Mouse (Mus musculus): ENCODE results near the gene Unc5c. TPM values are rescaled to one million over a fixed set of nuclear protein-coding genes. Genes with fewer than 3 reads are reported as not detected.
A peak's percentile ranks its signal among the peaks of the same experiment; 100 is the strongest.

Unc5c gene
- total RNA-seq, 2 experiments from 2014 or later: 43.7 to 47.0 TPM

DNA sequence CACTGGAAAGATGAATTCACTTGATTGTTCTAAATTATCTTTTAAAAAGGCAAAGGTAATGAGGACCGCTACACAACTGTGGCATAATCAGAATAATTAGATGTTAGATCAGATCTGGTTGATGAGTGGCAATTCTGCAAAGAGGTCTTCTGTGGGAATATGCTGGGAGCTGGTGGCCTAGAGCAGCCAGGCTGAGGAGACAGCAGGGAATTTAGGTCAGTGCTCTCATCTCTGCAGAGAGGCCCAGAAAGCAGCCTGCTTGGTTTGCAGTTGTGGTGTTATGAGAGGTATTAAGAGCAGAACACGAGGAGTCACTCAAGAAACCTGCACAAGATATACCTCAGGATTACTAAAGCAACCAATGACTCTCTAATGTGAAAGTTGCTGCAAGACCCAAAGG, 133.9 kb downstream of the Unc5c start:
- no peak for DNase-seq

DNA sequence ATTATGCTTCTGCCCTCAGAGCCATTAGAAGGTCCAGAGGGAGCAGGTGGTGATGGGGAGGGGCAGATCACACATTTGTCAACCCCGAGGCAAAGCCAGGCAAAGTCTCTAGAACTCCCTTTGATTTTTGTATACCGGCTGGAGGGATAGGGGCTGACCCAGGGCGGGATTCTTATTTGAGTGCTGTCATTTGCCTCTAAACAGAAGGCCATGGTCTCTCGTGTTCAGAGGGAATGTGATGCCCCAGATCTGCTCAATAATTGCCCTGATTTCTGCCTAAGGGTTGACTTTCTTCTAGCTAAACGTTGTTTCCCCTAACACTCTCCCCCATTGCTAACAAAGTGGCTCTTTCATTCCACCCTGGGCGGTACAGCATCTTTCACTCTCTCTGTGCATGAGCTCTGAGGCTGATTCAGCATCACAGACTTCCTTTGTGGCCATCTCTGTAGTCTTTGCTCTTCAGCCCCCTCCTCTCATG, 136.1 kb downstream of the Unc5c start:
- DNase-seq: peak in 1 of 2 experiments; percentile 29

DNA sequence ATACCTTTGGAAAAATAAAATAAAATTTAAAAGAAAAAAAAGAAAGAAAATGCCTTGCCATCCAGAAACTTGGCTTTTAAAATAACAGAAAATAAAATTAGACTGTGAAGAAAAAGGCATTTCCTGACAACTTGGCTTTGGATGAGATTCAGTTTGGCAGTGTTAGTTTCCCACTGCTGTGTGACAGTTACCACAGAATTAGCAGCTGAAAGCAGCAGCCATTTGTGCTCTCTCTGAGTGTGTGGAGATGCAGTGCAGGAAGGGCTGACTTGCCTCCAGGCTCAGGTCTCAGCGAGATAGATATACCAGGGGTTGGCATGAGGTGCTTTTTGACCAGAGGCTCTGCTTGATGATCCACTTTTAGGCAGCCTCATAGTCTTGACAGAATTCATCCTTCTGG, 151.7 kb downstream of the Unc5c start:
- DNase-seq: peak in 1 of 2 experiments; percentile 24

DNA sequence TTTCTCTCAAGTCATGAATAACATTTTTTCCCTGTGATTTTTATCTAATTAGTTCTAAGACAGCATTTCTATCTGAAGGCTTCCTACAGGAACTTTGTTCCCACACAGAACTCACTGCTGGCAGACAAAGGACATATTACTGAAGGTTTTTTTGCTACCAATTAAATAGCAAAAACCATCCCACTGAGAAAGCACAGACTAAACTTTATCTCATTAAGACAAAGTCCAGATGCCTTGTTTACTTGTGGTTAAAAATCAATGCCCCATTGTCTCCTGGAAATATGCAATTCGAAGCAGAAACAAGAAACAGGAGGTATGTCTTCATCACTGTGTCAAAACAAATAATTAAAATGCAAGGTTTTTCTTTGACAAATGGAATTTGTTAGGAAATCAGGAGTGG, 153.7 kb downstream of the Unc5c start:
- DNase-seq: no peak

DNA sequence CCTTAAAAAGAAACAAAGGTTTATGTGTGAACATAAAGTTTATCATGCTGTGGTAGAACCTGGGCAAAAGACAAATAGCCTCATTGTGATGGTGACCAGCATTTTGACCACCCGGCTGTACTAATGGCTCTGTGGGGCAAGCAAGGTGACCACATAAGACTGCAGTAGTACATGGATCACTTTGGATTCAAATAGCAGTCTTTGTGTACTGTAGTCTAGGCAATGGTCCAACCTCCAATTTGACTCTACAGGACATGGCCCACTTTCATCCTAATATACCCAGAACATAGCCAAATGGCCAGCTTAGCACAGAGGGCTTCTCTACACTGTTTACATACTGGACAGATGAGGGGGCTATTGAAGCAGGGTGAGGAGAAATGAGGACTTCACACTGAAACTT, 156.5 kb downstream of the Unc5c start:
- no peak for DNase-seq

DNA sequence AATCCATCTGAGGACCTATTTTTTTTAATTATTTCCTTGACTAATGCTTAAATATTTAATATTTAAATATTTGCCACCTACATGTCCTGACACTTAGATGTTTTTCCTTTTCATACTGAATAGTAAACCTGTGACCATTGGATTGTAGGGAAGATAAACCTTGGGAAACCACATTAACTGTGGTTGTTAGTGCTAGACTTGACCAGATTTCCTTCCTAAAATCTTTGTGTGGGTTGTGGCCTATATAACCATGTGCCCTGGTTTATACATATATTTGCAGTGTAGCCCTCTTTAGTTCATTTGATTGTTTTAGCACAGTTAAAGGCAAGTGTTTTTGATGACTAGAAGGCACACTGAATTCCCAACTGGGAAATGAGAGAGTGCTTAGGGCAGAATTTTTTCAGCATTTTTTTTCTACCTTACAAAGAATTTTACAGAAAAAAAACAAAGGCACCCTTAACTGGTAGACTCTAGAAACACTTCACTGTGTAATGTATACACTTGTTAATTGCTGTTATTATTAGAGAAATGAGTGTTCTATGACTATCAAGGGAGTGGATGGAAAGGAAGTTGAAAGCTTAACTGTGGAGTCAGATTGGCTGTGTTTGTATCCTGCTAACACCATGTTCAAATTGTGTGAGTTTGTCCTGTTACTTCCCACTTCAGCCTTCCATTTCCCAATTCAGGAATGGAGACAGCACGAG, 162.1 kb downstream of the Unc5c start:
- no peak for DNase-seq

DNA sequence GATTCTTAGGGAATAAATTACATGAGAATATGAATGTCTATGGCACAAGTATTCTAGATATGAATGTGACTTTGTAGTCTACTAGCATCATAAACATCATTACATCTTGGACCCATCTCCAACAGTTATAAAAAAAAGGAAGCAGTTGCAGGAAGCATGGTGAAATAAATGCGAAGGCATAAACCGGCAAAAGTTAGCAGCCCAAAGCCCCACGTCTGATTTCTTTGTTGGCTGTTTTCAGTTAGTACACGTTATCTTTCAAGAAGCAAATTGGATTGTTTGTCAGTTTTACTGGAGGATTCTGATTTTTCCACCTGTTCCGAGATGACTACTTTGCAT, 162.6 kb downstream of the Unc5c start:
- no peak for DNase-seq

DNA sequence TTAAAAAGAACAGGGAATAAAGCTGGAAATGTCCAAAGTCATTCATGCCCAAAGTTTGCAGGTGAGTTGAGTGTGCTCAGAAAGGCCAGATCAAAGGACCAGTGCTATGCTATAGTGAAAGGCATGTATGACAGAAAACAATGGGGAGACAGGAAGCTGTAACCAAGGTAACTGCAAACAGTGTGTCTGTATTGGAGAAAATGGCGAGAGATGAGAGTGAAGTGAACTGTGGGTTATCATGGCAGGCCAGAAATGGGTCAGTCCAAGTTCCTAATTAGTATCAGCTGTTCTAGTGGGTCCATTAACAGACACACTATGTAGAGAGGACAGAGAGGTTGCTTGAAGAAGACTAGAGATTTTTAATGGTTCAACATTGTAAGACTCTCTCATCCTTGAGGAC, 164.4 kb downstream of the Unc5c start:
- DNase-seq: no peak

DNA sequence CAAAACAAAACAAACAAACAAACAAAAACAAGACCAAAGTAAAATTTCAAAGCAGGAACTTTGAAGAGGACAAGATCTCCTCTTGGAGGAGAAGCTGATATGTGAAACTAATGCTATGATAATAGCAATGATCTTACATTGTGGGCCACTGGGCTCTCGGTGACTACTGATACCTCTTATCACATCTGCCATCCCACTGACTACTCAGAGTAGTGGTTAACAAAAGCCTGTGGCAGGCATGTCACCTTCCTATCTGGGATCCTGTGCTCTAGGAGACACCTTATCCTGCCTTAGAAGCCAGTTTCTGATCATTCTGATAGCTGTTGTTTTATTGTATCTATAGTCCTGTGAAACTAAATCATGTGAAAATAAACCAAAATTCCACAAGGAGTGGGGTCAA, 172.9 kb downstream of the Unc5c start:
- DNase-seq: no peak

DNA sequence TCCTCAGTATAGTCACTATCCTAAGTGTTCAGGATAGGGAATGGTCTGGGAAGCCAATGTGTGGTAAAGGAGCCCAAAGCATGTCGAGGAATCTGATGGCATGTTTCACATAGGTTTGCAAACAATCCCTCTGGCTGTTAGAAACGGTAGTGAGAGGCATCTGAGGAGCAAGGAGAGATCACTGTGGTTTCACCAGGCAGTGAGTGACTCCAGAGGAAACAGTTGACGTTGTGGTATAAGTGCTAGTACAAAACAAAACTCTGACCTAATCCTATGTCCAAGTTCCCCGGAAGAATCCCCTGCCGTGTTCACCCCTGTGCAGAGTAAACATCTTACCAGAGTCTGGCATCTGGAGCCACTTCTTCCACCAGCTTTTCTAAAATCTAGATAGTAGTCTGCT, 179.2 kb downstream of the Unc5c start:
- DNase-seq: no peak

DNA sequence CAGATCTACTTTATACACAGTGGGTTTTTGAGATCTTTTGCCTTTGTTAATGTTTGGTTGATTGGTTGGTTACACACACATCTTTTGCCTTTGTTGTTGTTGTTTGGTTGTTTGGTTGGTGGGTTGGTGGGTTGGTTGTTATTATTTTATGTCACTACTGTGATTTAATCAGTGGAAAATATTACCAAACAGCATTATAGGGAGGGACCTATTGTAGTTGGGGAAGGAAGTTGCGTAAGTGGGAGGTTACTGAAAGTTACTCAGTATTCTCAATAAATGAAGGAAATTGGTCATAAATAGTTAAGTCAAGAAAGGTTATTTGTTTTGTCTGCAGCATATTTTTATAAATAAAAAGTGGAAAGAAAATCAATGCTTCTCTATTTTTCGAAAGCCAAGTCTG, 181.6 kb downstream of the Unc5c start:
- no peak for DNase-seq

DNA sequence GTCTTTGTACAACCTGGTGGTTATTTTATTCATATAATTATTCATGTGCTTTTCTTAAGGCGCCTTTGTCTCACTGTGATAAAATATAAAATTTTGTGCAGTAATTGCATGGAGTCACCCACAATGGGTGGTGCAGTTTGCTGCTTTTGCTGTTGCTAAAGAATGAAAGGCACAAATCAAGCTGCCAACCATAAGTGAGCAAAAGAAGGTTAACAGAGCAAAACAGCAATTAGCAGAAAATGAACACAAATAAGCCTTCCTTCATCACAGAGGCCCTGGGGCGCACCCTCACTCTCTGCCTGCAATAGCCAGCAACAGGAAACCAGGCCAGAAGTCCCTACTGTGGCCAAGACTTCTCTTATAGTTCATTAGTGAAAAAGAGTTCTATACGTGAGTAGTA, 185.6 kb downstream of the Unc5c start:
- DNase-seq: no peak

DNA sequence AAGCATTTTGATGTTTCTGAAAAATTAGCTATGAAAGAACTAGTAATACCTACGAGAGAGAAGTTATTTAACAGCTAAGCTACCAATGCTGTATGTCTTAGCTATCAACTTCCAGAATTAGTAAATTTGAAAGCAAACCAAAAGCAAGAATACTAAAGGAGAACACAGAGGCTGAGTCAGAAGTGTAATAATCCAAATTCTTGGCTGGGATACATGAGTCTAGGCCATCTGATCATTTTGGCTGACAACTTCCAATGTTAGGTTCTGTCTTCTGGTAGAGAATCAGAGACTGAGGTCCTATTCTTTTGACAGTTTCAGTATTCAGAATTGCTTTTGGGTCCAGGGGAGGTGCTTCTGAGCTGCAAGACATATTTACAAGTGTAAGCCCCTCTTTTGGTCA, 188.9 kb downstream of the Unc5c start:
- no peak for DNase-seq

DNA sequence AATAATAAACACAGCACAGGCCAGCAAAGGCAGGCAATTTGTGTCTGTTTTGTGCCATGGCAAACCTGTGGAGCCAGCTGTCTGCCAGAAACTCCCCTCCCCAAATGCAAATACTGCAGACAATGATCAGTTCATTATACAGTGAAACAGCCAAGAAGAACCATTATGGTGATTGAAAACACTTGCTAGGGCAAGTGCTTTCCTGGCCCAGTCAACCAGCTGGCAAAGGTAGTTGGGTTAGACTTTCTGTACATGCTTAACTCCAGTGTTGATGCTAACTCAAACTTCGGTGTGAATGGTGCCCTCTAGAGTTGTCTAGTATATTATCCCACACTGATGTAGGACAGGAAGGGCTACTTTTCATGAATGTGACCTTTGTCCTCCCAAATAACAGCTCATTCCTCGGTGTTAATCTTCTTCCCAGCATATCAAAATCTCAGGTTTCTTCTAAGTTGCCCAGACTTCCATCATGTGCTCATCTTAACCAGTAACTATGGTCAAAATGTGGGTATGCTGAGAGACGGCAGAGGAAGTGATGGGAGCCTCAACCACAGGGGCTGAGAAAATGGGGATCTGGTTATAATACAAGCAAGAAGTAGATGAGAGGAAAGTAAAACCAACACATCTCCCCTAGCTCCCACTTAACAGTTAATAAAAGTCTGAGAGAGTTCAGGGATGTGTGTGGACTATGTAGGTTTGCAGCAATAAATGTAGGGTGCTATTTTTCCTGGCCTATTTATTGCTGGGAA, 194.2 kb downstream of the Unc5c start:
- no peak for DNase-seq

DNA sequence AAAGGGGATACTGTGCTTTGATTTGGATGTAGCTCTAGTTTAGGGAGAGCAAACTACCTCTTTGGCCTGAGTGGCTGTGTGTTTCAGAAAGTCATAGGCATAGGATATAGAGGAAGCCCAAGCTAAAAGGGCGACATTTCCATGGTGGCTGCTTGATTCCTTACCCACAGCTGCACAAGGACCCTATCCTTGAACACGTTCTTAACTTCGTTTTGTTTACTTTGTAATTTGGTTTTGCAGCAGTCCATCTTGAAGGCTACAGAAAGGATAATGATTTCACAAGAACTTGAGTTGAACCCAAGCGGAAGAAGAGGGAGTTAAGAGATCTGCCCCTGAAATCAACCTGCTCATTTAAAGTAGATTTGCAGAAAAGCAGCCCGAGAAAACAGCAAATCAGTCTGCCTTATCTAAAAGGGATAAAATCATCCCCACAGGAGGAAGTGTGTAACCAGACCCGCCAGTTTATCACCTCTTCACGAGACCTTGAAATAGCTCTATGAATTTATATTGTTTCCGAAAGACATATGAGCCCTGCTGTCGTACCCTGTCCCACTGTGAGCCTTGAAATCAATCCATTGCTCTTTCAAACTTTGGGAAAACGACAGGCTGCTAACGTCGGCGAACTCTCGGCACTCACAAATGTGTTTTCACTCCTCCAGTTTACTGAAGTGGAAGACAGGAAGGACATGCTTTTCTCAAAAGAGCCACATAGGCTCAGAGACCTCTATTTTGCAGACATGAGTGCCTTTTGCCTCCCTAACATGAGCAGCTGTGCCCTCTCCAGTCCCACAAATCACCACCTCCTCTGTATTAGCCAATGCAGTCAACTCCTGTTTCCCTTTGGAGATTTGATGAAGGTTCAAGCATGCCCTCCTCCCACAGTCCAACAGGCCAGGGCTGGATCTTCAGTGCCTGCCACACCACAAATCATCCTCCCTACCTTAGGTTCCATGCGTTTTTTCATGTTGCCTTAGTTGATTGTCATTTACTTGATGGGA, 195.3 kb downstream of the Unc5c start:
- no peak for DNase-seq

DNA sequence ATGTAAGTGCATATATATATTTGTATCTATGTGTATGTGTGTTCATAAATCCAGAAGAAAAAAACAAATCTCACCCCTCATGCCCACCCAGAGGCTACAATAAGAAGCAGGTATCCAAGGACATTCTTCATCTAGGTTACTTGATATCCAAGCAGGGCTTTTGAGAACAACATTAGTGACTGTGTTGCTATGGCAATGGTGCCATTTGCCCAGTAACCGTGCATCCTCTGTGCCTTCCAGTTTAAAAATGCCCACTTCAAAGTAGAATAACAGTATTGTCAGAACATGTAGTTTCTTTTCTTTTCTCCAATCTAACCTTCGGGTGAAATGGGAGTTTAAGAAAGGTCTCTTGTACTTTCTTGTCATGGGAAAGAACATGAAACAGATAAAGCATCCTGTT, 224.1 kb downstream of the Unc5c start:
- no peak for DNase-seq

DNA sequence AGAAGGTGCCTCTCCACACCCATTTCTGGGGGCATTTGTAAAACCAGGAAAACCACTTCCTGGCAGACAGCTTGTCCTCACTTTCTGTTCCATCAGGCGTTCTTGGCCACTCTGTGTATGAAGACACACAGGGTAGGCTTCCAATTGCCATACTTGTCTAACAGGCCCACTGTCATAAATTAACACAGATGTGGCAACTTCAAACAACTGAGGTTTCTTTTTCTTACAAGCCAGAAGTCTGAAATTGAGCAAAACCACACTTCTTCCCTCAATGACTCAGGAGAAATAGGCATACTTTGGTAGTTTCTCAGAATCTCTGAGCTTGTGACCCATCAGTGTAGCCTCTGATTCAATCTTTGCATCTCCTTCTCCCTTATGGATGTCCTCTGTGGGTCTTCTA, 225.7 kb downstream of the Unc5c start:
- no peak for DNase-seq

DNA sequence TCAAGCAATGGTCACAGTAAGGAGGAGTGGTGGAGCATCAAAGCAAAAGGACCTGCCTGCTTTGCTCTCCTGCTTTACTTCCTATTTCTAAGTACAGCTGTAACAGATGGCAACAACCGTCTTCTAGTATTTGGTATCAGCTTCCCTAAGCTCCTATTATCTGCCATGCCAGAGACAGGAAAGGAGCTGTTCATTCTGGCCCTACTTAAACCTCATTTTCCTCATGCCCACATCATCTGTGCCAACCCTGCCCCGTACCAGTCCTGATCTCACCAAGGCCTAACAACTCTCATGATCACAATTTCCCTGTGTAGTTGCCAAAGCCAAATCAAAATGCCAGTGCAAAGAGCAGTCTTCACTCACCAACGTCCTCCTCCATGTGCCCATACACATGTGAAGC, 226.4 kb downstream of the Unc5c start:
- no peak for DNase-seq

DNA sequence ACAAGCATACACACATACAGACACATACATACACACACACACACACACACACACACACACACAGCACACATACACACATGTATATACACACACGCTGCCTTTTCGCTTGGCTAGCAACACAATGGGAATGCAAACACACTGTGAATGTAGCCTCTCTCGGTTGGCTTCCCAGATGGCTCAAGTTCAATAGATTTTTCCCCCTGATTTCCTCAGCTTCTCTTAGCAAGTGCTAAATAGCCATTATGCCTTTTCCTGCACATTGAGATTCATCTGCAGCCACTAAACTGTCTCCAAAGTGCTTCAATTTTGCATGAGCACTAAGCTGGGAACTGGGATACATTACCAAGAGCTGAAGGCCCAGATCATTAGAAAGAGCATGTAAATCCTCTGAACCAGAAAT, 226.8 kb downstream of the Unc5c start:
- no peak for DNase-seq

DNA sequence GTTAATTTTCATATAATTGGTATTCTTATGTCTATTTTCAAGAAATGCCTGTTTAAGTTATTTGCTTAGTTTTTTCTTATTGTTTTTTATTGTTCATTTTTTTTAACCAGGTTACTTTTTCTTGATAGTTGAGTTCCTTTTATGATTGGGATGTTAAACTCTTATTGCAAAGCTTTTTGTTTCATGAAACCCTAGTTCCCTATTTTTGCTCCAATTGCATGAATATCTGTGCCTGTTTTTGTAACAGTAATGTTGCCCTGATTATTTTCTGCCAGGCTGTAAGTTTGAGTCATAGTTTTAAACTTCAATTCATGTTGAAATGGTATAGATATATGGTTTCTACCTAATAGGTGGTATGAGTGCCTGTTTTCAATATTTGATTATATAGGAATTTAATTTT, 234.2 kb downstream of the Unc5c start:
- DNase-seq: no peak

DNA sequence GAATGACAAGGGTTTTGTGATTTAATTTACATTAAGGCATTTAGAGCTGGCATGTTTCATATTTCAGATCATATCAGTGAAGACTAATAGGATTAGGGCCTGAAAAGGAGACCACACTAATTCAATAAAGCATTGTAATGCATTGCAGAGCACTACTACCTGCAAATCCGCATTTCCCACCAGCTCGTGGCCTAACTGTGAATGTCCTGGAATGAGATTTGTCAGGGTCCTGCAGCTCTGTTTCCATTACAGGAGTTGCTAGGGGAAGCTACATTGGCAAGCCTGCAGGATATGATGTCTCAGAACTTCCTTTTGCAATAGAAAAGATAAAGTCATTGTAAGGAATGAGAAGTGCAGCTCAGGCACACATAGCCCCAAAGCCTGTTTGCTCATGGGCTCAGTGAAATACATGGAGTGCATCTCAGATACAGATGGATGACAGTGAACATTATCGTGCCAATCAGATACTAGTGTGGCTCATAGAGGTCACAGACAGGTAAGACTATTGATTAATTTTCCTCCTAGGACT, 236.4 kb downstream of the Unc5c start:
- no peak for DNase-seq

DNA sequence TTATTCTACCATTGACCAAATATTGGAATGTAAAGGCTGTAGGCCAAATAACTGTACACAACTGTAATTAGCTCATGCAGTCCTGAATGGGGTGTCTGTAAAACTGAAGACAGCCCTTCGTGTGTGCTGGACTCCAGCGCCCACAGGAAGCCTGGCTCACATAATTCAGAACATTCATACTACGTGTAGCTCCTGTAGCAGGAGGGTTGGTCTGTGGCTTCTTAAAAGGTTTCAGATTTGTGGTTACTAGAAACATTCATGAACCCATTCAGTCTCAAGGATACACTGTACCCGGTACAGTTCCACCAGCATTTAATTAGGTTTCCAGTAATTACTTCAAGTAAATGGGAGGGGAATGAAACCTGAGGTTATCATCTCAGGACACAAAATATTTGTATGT, 246.6 kb downstream of the Unc5c start:
- DNase-seq: no peak

DNA sequence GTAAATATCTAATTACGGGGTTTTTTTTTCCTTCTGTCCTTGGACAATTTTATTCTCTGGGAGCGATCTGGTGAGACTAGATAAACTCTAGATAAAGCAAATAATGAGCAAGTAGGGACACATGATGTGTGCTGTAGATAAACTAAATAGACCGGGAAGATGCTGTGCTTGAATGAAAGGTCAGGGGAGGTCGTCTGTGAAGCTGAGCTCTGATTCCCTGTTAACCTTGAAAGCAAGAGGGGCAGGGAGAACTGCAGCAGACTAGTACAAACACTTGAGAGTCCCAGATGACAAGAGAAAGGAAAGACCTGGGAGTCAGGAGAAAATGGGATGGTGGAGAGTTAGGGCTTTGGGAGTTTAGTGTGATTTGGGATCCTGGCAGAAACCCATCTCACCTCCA, 251.4 kb downstream of the Unc5c start:
- DNase-seq: no peak

Measured in layer of hippocampus, postnatal 36 days (tissue).